Mouse (Mus musculus) lung, postnatal 0 days (tissue): ENCODE data around the gene Ltbr.

Experiments used
- CTCF ChIP-seq: IDR thresholded peaks from 2 replicates; pipeline ENCODE4 v1.5.1; 2016; ENCODE audit warnings: antibody characterized with exemption, mild to moderate bottlenecking
- EP300 ChIP-seq: IDR thresholded peaks from 2 replicates; pipeline ENCODE4 v1.6.1; 2016; ENCODE audit warnings: antibody characterized with exemption, mild to moderate bottlenecking, control low read depth

GRCm38 (mm10) chr6:125340244-125340643 is 26.6 kb upstream of the Ltbr start:
- TF ChIP-seq EP300: peak; percentile 76
- no peak for TF ChIP-seq CTCF
